Mouse (Mus musculus): ENCODE data around the gene Drg1. TPM values are rescaled to one million over a fixed set of nuclear protein-coding genes. Genes with fewer than 3 reads are reported as not detected.
A peak's percentile ranks its signal among the peaks of the same experiment; 100 is the strongest.

The Drg1 gene
- polyA plus RNA-seq, 1 experiment from 2014 or later, result 245 TPM

- Histone ChIP-seq H3K27me3 (ENCODE audit: control insufficient read depth, insufficient read depth, low read length) (no peaks in the 10 kb centered on the region), H3K27ac (replicated peaks; ENCODE audit: low read depth, low read length) (no peak overlapping the region), H3K4me3 (ENCODE audit: low read depth, low read length) (no peak overlapping the region), H3K9me3 (ENCODE audit: control insufficient read depth, low read length) (no peaks in the 10 kb centered on the region), H3K4me1 (ENCODE audit: control insufficient read depth, insufficient read depth, low read length) (no peaks in the 10 kb centered on the region), H3K9ac (ENCODE audit: low read length) (no peak overlapping the region), H3K36me3 (ENCODE audit: control insufficient read depth, insufficient read depth, low read length) (peaks cover 23% of the 10 kb centered on the region), H3K4me2 (ENCODE audit: low read depth, severe bottlenecking) (no peak overlapping the region)
- 75% methylated on average over 5 of the region's 5 CpGs for WGBS
- ATAC-seq (ENCODE audit: insufficient number of reproducible peaks, low FRiP score, low TSS enrichment, low read depth), result no peak
- DNase-seq (ENCODE audit: low spot score), result no peak
Observed at GRCm38 (mm10) chr11:3223105-3223504, 43.1 kb downstream of the Drg1 start.

GRCm38 (mm10) chr11:3212526-3212925 lies 53.7 kb downstream of the Drg1 start:
- Histone ChIP-seq H3K4me2 (ENCODE audit: low read depth, severe bottlenecking) (no peak overlapping the region), H3K27me3 (ENCODE audit: control insufficient read depth, insufficient read depth, low read length) (no peaks in the 10 kb centered on the region), H3K27ac (replicated peaks; ENCODE audit: low read depth, low read length) (no peak overlapping the region), H3K9me3 (ENCODE audit: control insufficient read depth, low read length) (no peaks in the 10 kb centered on the region), H3K4me3 (ENCODE audit: low read depth, low read length) (no peak overlapping the region), H3K4me1 (ENCODE audit: control insufficient read depth, insufficient read depth, low read length) (no peaks in the 10 kb centered on the region), H3K36me3 (ENCODE audit: control insufficient read depth, insufficient read depth, low read length) (peaks cover 28% of the 10 kb centered on the region), H3K9ac (ENCODE audit: low read length) (no peak overlapping the region)
- DNase-seq (ENCODE audit: low spot score) (no peak), ATAC-seq (ENCODE audit: insufficient number of reproducible peaks, low FRiP score, low TSS enrichment, low read depth) (no peak)
- 93% methylated on average over 1 of the region's 1 CpGs for WGBS

- DNase-seq (ENCODE audit: low spot score) (no peak), ATAC-seq (ENCODE audit: insufficient number of reproducible peaks, low FRiP score, low TSS enrichment, low read depth) (no peak)
- Histone ChIP-seq H3K9ac (ENCODE audit: low read length) (no peak overlapping the region), H3K9me3 (ENCODE audit: control insufficient read depth, low read length) (no peaks in the 10 kb centered on the region), H3K4me1 (ENCODE audit: control insufficient read depth, insufficient read depth, low read length) (no peaks in the 10 kb centered on the region), H3K4me2 (ENCODE audit: low read depth, severe bottlenecking) (no peak overlapping the region), H3K27me3 (ENCODE audit: control insufficient read depth, insufficient read depth, low read length) (no peaks in the 10 kb centered on the region), H3K36me3 (ENCODE audit: control insufficient read depth, insufficient read depth, low read length) (peaks cover 19% of the 10 kb centered on the region), H3K4me3 (ENCODE audit: low read depth, low read length) (no peak overlapping the region), H3K27ac (replicated peaks; ENCODE audit: low read depth, low read length) (no peak overlapping the region)
- WGBS, result 93% methylated on average over 3 of the region's 3 CpGs
Observed at GRCm38 (mm10) chr11:3206783-3207182, 59.4 kb downstream of the Drg1 start.

- H3K4me1 ChIP-seq (ENCODE audit: control insufficient read depth, insufficient read depth, low read length), result no peaks in the 10 kb centered on the region
- WGBS, result 95% methylated on average over 3 of the region's 3 CpGs
- H3K27ac ChIP-seq (replicated peaks; ENCODE audit: low read depth, low read length), result no peak overlapping the region
- peaks cover 14% of the 10 kb centered on the region for H3K36me3 ChIP-seq (ENCODE audit: control insufficient read depth, insufficient read depth, low read length)
- no peak overlapping the region for H3K4me3 ChIP-seq (ENCODE audit: low read depth, low read length)
- no peak overlapping the region for H3K9ac ChIP-seq (ENCODE audit: low read length)
- DNase-seq (ENCODE audit: low spot score) (no peak), ATAC-seq (ENCODE audit: insufficient number of reproducible peaks, low FRiP score, low TSS enrichment, low read depth) (no peak)
- H3K9me3 ChIP-seq (ENCODE audit: control insufficient read depth, low read length), result no peaks in the 10 kb centered on the region
- H3K27me3 ChIP-seq (ENCODE audit: control insufficient read depth, insufficient read depth, low read length), result no peaks in the 10 kb centered on the region
- no peak overlapping the region for H3K4me2 ChIP-seq (ENCODE audit: low read depth, severe bottlenecking)
Observed at GRCm38 (mm10) chr11:3205207-3205606, 61.0 kb downstream of the Drg1 start.

- H3K4me2 ChIP-seq (ENCODE audit: low read depth, severe bottlenecking), result peak overlapping the region; percentile 3; the same call in 1 of the 2 replicates
- no peak for ATAC-seq (ENCODE audit: insufficient number of reproducible peaks, low FRiP score, low TSS enrichment, low read depth)
Observed at GRCm38 (mm10) chr11:3203771-3204170, 62.4 kb downstream of the Drg1 start.

GRCm38 (mm10) chr11:3202781-3203441 lies 63.3 kb downstream of the Drg1 start:
- Histone ChIP-seq H3K36me3 (ENCODE audit: control insufficient read depth, insufficient read depth, low read length) (peaks cover 7% of the 10 kb centered on the region; the same call in 1 of the 2 replicates), H3K9ac (ENCODE audit: low read length) (peak overlapping the region; percentile 39), H3K4me2 (ENCODE audit: low read depth, severe bottlenecking) (peak overlapping the region; percentile 3; the same call in 1 of the 2 replicates), H3K9me3 (ENCODE audit: control insufficient read depth, low read length) (no peaks in the 10 kb centered on the region), H3K27me3 (ENCODE audit: control insufficient read depth, insufficient read depth, low read length) (no peaks in the 10 kb centered on the region), H3K4me1 (ENCODE audit: control insufficient read depth, insufficient read depth, low read length) (no peaks in the 10 kb centered on the region), H3K27ac (replicated peaks; ENCODE audit: low read depth, low read length) (no peak overlapping the region; the same call in 1 of the 2 replicates), H3K4me3 (ENCODE audit: low read depth, low read length) (peak overlapping the region; percentile 35)
- under 1% methylated on average over 28 of the region's 57 CpGs for WGBS
- ATAC-seq (ENCODE audit: insufficient number of reproducible peaks, low FRiP score, low TSS enrichment, low read depth), result 0 out of 2 replicates have a peak, but pooled peaks have one; percentile 1
- DNase-seq (ENCODE audit: low spot score), result peak; percentile 73

More at GRCm38 (mm10) chr11:3203771-3204170, 62.4 kb downstream of the Drg1 start:
- Histone ChIP-seq H3K9ac (ENCODE audit: low read length) (no peak overlapping the region), H3K36me3 (ENCODE audit: control insufficient read depth, insufficient read depth, low read length) (peaks cover 12% of the 10 kb centered on the region), H3K4me1 (ENCODE audit: control insufficient read depth, insufficient read depth, low read length) (no peaks in the 10 kb centered on the region), H3K4me3 (ENCODE audit: low read depth, low read length) (no peak overlapping the region), H3K27ac (replicated peaks; ENCODE audit: low read depth, low read length) (no peak overlapping the region), H3K9me3 (ENCODE audit: control insufficient read depth, low read length) (no peaks in the 10 kb centered on the region), H3K27me3 (ENCODE audit: control insufficient read depth, insufficient read depth, low read length) (no peaks in the 10 kb centered on the region)
- whole genome bisulfite sequencing, result 92% methylated on average over 2 of the region's 2 CpGs
- no peak for DNase-seq (ENCODE audit: low spot score)

GRCm38 (mm10) chr11:3202231-3202701 lies 63.9 kb downstream of the Drg1 start, which contains the start of gene Eif4enif1:
TSS of gene Eif4enif1 (plus strand) at chr11:3202392.
- peak within 1 kb of the TSS; percentile 35 for H3K4me3 ChIP-seq (ENCODE audit: low read depth, low read length)
- no peak within 1 kb of the TSS; the same call in 1 of the 2 replicates for H3K27ac ChIP-seq (replicated peaks; ENCODE audit: low read depth, low read length)
- H3K27me3 ChIP-seq (ENCODE audit: control insufficient read depth, insufficient read depth, low read length), result no peaks in the 10 kb centered on the region
- H3K4me2 ChIP-seq (ENCODE audit: low read depth, severe bottlenecking), result peak within 1 kb of the TSS; percentile 8; the same call in 1 of the 2 replicates
- peaks cover 7% of the 10 kb centered on the region; the same call in 1 of the 2 replicates for H3K36me3 ChIP-seq (ENCODE audit: control insufficient read depth, insufficient read depth, low read length)
- ATAC-seq (ENCODE audit: insufficient number of reproducible peaks, low FRiP score, low TSS enrichment, low read depth), result peak; percentile 48; the same call in 1 of the 2 replicates
- no peaks in the 10 kb centered on the region for H3K9me3 ChIP-seq (ENCODE audit: control insufficient read depth, low read length)
- peak; percentile 94 for DNase-seq (ENCODE audit: low spot score)
- WGBS, result 1% methylated on average over 43 of the region's 57 CpGs
- H3K4me1 ChIP-seq (ENCODE audit: control insufficient read depth, insufficient read depth, low read length), result no peaks in the 10 kb centered on the region
- peak within 1 kb of the TSS; percentile 39 for H3K9ac ChIP-seq (ENCODE audit: low read length)

- Histone ChIP-seq H3K4me1 (ENCODE audit: control insufficient read depth, insufficient read depth, low read length) (no peaks in the 10 kb centered on the region), H3K27me3 (ENCODE audit: control insufficient read depth, insufficient read depth, low read length) (no peaks in the 10 kb centered on the region), H3K9ac (ENCODE audit: low read length) (no peak overlapping the region), H3K4me2 (ENCODE audit: low read depth, severe bottlenecking) (peak overlapping the region; percentile 8; the same call in 1 of the 2 replicates), H3K9me3 (ENCODE audit: control insufficient read depth, low read length) (no peaks in the 10 kb centered on the region), H3K27ac (replicated peaks; ENCODE audit: low read depth, low read length) (no peak overlapping the region), H3K36me3 (ENCODE audit: control insufficient read depth, insufficient read depth, low read length) (peaks cover 7% of the 10 kb centered on the region; the same call in 1 of the 2 replicates), H3K4me3 (ENCODE audit: low read depth, low read length) (peak overlapping the region; percentile 35)
- 8% methylated on average over 16 of the region's 16 CpGs for WGBS
- no peak for ATAC-seq (ENCODE audit: insufficient number of reproducible peaks, low FRiP score, low TSS enrichment, low read depth)
- DNase-seq (ENCODE audit: low spot score), result peak; percentile 50
Observed at GRCm38 (mm10) chr11:3201326-3202230, 64.6 kb downstream of the Drg1 start.
